Mouse (Mus musculus): ENCODE data around the gene Riox2. TPM values are rescaled to one million over a fixed set of nuclear protein-coding genes. Genes with fewer than 3 reads are reported as not detected.

The Riox2 gene
- total RNA-seq, 1 experiment: 34.6 TPM

- TF ChIP-seq ZC3H11A (IDR thresholded peaks at IDR 0.05; ENCODE audit: borderline replicate concordance, low read depth, low read length) (no peak), HCFC1 (IDR thresholded peaks at IDR 0.05; ENCODE audit: borderline replicate concordance, insufficient read depth, low read length) (no peak), CHD2 (IDR thresholded peaks at IDR 0.05; ENCODE audit: low read depth, low read length) (no peak), MAFK (IDR thresholded peaks at IDR 0.05; ENCODE audit: insufficient read depth, low read depth, low read length) (no peak), ZNF384 (IDR thresholded peaks at IDR 0.05; ENCODE audit: low read depth, low read length) (no peak)
- Histone ChIP-seq H3K27ac (ENCODE audit: insufficient read depth, low read depth, low read length, poor library complexity, severe bottlenecking) (no peak overlapping the region; the same call in 1 of the 2 replicates), H3K9me3 (ENCODE audit: control insufficient read depth, insufficient read depth, low read depth, low read length) (no peaks in the 10 kb centered on the region), H3K4me1 (ENCODE audit: control insufficient read depth in 2 of 2, insufficient read depth in 2 of 2, low read length in 2 of 2, poor library complexity in 1 of 2) (peaks cover 0 to 4% of the 10 kb centered on the region in 2 experiments; a peak in 2 of 4 replicates), H3K4me3 (ENCODE audit: insufficient read depth in 1 of 2, low read depth in 1 of 2, low read length in 2 of 2, poor library complexity in 1 of 2, severe bottlenecking in 1 of 2) (no peak overlapping the region), H3K9ac (ENCODE audit: insufficient read depth, low read depth, low read length, poor library complexity, severe bottlenecking) (no peak overlapping the region), H3K36me3 (ENCODE audit: control insufficient read depth, insufficient read depth, low read length, poor library complexity, severe bottlenecking) (peaks cover 10% of the 10 kb centered on the region)
- in situ Hi-C loops (cut with MboI; ENCODE audit: low sequenced_read_pairs in 2 of 2, unreplicated experiment in 2 of 2): no loop called here
- DNase-seq (ENCODE audit: low read depth, low spot score): no peak
Measured at GRCm38 (mm10) chr16:59497947-59498346, 26.4 kb downstream of the Riox2 start.

- in situ Hi-C loops (cut with MboI; ENCODE audit: low sequenced_read_pairs in 2 of 2, unreplicated experiment in 2 of 2): no loop called here
- Histone ChIP-seq H3K9ac (ENCODE audit: insufficient read depth, low read depth, low read length, poor library complexity, severe bottlenecking) (no peak overlapping the region), H3K9me3 (ENCODE audit: control insufficient read depth, insufficient read depth, low read depth, low read length) (no peaks in the 10 kb centered on the region), H3K36me3 (ENCODE audit: control insufficient read depth, insufficient read depth, low read length, poor library complexity, severe bottlenecking) (peaks cover 6% of the 10 kb centered on the region), H3K27ac (ENCODE audit: insufficient read depth, low read depth, low read length, poor library complexity, severe bottlenecking) (no peak overlapping the region; the same call in 1 of the 2 replicates), H3K4me3 (ENCODE audit: insufficient read depth in 1 of 2, low read depth in 1 of 2, low read length in 2 of 2, poor library complexity in 1 of 2, severe bottlenecking in 1 of 2) (no peak overlapping the region), H3K4me1 (ENCODE audit: control insufficient read depth in 2 of 2, insufficient read depth in 2 of 2, low read length in 2 of 2, poor library complexity in 1 of 2) (no peaks in the 10 kb centered on the region; a peak in 1 of 4 replicates)
- DNase-seq (ENCODE audit: low read depth, low spot score): no peak
- TF ChIP-seq HCFC1 (IDR thresholded peaks at IDR 0.05; ENCODE audit: borderline replicate concordance, insufficient read depth, low read length) (no peak), ZC3H11A (IDR thresholded peaks at IDR 0.05; ENCODE audit: borderline replicate concordance, low read depth, low read length) (no peak), MAFK (IDR thresholded peaks at IDR 0.05; ENCODE audit: insufficient read depth, low read depth, low read length) (no peak), ZNF384 (IDR thresholded peaks at IDR 0.05; ENCODE audit: low read depth, low read length) (no peak), CHD2 (IDR thresholded peaks at IDR 0.05; ENCODE audit: low read depth, low read length) (no peak)
Measured at GRCm38 (mm10) chr16:59499180-59499579, 27.6 kb downstream of the Riox2 start.

- Histone ChIP-seq H3K9me3 (ENCODE audit: control insufficient read depth, insufficient read depth, low read depth, low read length) (no peaks in the 10 kb centered on the region), H3K9ac (ENCODE audit: insufficient read depth, low read depth, low read length, poor library complexity, severe bottlenecking) (no peak overlapping the region), H3K36me3 (ENCODE audit: control insufficient read depth, insufficient read depth, low read length, poor library complexity, severe bottlenecking) (0 out of 2 replicates have a peak, but pooled peaks cover 3% of the 10 kb centered on the region), H3K4me1 (ENCODE audit: control insufficient read depth in 2 of 2, insufficient read depth in 2 of 2, low read length in 2 of 2, poor library complexity in 1 of 2) (no peaks in the 10 kb centered on the region), H3K4me3 (ENCODE audit: insufficient read depth in 1 of 2, low read depth in 1 of 2, low read length in 2 of 2, poor library complexity in 1 of 2, severe bottlenecking in 1 of 2) (no peak overlapping the region), H3K27ac (ENCODE audit: insufficient read depth, low read depth, low read length, poor library complexity, severe bottlenecking) (no peak overlapping the region)
- in situ Hi-C loops (cut with MboI; ENCODE audit: low sequenced_read_pairs in 2 of 2, unreplicated experiment in 2 of 2): no loop called here
- TF ChIP-seq ZNF384 (IDR thresholded peaks at IDR 0.05; ENCODE audit: low read depth, low read length) (no peak), ZC3H11A (IDR thresholded peaks at IDR 0.05; ENCODE audit: borderline replicate concordance, low read depth, low read length) (no peak), CHD2 (IDR thresholded peaks at IDR 0.05; ENCODE audit: low read depth, low read length) (no peak), HCFC1 (IDR thresholded peaks at IDR 0.05; ENCODE audit: borderline replicate concordance, insufficient read depth, low read length) (no peak), MAFK (IDR thresholded peaks at IDR 0.05; ENCODE audit: insufficient read depth, low read depth, low read length) (no peak)
- DNase-seq (ENCODE audit: low read depth, low spot score): no peak
Measured at GRCm38 (mm10) chr16:59509830-59510229, 38.3 kb downstream of the Riox2 start.

GRCm38 (mm10) chr16:59515169-59515568 lies 43.6 kb downstream of the Riox2 start:
- Histone ChIP-seq H3K9me3 (ENCODE audit: control insufficient read depth, insufficient read depth, low read depth, low read length) (no peaks in the 10 kb centered on the region), H3K27ac (ENCODE audit: insufficient read depth, low read depth, low read length, poor library complexity, severe bottlenecking) (no peak overlapping the region), H3K4me3 (ENCODE audit: insufficient read depth in 1 of 2, low read depth in 1 of 2, low read length in 2 of 2, poor library complexity in 1 of 2, severe bottlenecking in 1 of 2) (no peak overlapping the region), H3K36me3 (ENCODE audit: control insufficient read depth, insufficient read depth, low read length, poor library complexity, severe bottlenecking) (no peaks in the 10 kb centered on the region), H3K4me1 (ENCODE audit: control insufficient read depth in 2 of 2, insufficient read depth in 2 of 2, low read length in 2 of 2, poor library complexity in 1 of 2) (peaks cover 0 to 2% of the 10 kb centered on the region in 2 experiments; a peak in 1 of 4 replicates), H3K9ac (ENCODE audit: insufficient read depth, low read depth, low read length, poor library complexity, severe bottlenecking) (no peak overlapping the region)
- DNase-seq (ENCODE audit: low read depth, low spot score): no peak
- TF ChIP-seq HCFC1 (IDR thresholded peaks at IDR 0.05; ENCODE audit: borderline replicate concordance, insufficient read depth, low read length): no peak
- TF ChIP-seq ZNF384 (IDR thresholded peaks at IDR 0.05; ENCODE audit: low read depth, low read length): no peak
- TF ChIP-seq ZC3H11A (IDR thresholded peaks at IDR 0.05; ENCODE audit: borderline replicate concordance, low read depth, low read length): no peak
- no peak for TF ChIP-seq CHD2 (IDR thresholded peaks at IDR 0.05; ENCODE audit: low read depth, low read length)
- no peak for TF ChIP-seq MAFK (IDR thresholded peaks at IDR 0.05; ENCODE audit: insufficient read depth, low read depth, low read length)
- in situ Hi-C loops (cut with MboI; ENCODE audit: low sequenced_read_pairs in 2 of 2, unreplicated experiment in 2 of 2): no loop called here

Measured in ES-E14 (cell line).